Comparison of ENCODE assay signal across 21 mouse cellular contexts in genomic region chr10:63411674-63412073, GRCm38 (mm10). TPM values are rescaled to one million over a fixed set of nuclear protein-coding genes. Genes with fewer than 3 reads are reported as not detected.
"Had no signal": no experiment of that assay in that cellular context is flagged by ENCODE, and none has a peak within 500 bp of the region (broad histone marks: within the 10 kb centered on the region; RNA-seq: fewer than 3 reads in every experiment).

No protein-coding gene starts in this region.

RNA-seq across cellular contexts. Expression of gene Gm7075, which starts 9.9 kb away (rescaled TPM):
- total RNA-seq: megakaryocyte, adult 5-6 weeks; megakaryocyte-erythroid progenitor cell, adult 5-6 weeks; midbrain, postnatal 0 days; monocyte, adult 5-6 weeks; neutrophil, adult 5-6 weeks had no signal
- polyA plus RNA-seq: liver, embryonic 15.5 days; liver, postnatal 0 days; lung, adult 2 months; lung, postnatal 0 days; macrophage; midbrain, embryonic 10.5 days; midbrain, embryonic 13.5 days; midbrain, embryonic 15.5 days; midbrain, postnatal 0 days; neural tube, embryonic 12.5 days; neural tube, embryonic 14.5 days; spleen, adult 2 months; stomach, embryonic 15.5 days; stomach, postnatal 0 days; testis, adult 2 months; thymus, adult 2 months; urinary bladder, adult 2 months had no signal

RNA-seq across cellular contexts. Expression of gene Ctnna3, which starts 18.2 kb away (rescaled TPM):
- total RNA-seq: megakaryocyte, adult 5-6 weeks; megakaryocyte-erythroid progenitor cell, adult 5-6 weeks; monocyte, adult 5-6 weeks; neutrophil, adult 5-6 weeks had no signal
- polyA plus RNA-seq: liver, postnatal 0 days; macrophage had no signal
